Mouse (Mus musculus) lung, embryonic 16.5 days (tissue): ENCODE data around the gene Mcrip1. TPM values are rescaled to one million over a fixed set of nuclear protein-coding genes. Genes with fewer than 3 reads are reported as not detected.

Source experiments
- ATAC-seq: fragments of 200-750 bp; cut with Nextera tagmentation; 2 replicates; pipeline ENCODE4 v1.8.0; 2017; ENCODE audit warnings: low read depth, mild to moderate bottlenecking, moderate library complexity
- H3K27ac ChIP-seq: fragments of 300-500 bp; sonication (generic); 2 replicates; pipeline ENCODE4 v1.5.1; 2014; ENCODE audit warnings: mild to moderate bottlenecking, control low read depth, low read length
- H3K27me3 ChIP-seq: fragments of 300-500 bp; sonication (generic); 2 replicates; pipeline ENCODE4 v1.6.1; 2014; ENCODE audit warnings: low read depth, low read length, mixed read lengths; ENCODE audit not compliant: control insufficient read depth, insufficient read depth
- H3K36me3 ChIP-seq: fragments of 300-500 bp; sonication (generic); 2 replicates; pipeline ENCODE4 v1.6.1; 2014; ENCODE audit warnings: low read length; ENCODE audit not compliant: control insufficient read depth, insufficient read depth
- H3K4me1 ChIP-seq: fragments of 300-500 bp; sonication (generic); replicated peaks from 2 replicates; pipeline ENCODE4 v1.6.1; 2014; ENCODE audit warnings: low read length, mixed read lengths; ENCODE audit not compliant: control insufficient read depth, insufficient read depth
- H3K4me2 ChIP-seq: fragments of 300-500 bp; sonication (generic); 2 replicates; pipeline ENCODE4 v1.6.1; 2014; ENCODE audit warnings: low read depth, low read length, control low read depth
- H3K4me3 ChIP-seq: fragments of 300-500 bp; sonication (generic); 2 replicates; pipeline ENCODE4 v1.5.1; 2014; ENCODE audit warnings: mild to moderate bottlenecking, low read length, control low read depth
- H3K9ac ChIP-seq: fragments of 300-500 bp; sonication (generic); 2 replicates; pipeline ENCODE4 v1.6.1; 2014; ENCODE audit warnings: low read length, control low read depth
- H3K9me3 ChIP-seq: fragments of 300-500 bp; sonication (generic); 2 replicates; pipeline ENCODE4 v1.6.1; 2016; ENCODE audit warnings: low read length; ENCODE audit not compliant: control insufficient read depth
- WGBS: fragments of 180-500 bp; shearing (Covaris S2); extraction: QIAGEN DNeasy Blood & Tissue Kit; methylation state at CpG from one replicate; pipeline ENCODE4 v1.1.7; 2014; 5-methylcytosine and 5-hydroxymethylcytosine counted together
- polyA plus RNA-seq: library from polyadenylated mRNA; unstranded; fragments of >200 nt; fragmentation: Nextera tagmentation; extraction: Ambion mirVana; gene quantifications from 2 replicates; pipeline ENCODE4 v1.2.1, GENCODE M21; 2015

The Mcrip1 gene
- polyA plus RNA-seq, 1 experiment from 2014 or later: 184 TPM

- H3K4me2 ChIP-seq: peak overlapping the region; percentile 95
- peak overlapping the region; percentile 97 for H3K9ac ChIP-seq
- peaks cover 24% of the 10 kb centered on the region for H3K4me1 ChIP-seq
- H3K9me3 ChIP-seq: no peaks in the 10 kb centered on the region
- H3K27ac ChIP-seq: peak overlapping the region; percentile 96
- no peak for ATAC-seq
- H3K27me3 ChIP-seq: no peaks in the 10 kb centered on the region
- peaks cover 9% of the 10 kb centered on the region for H3K36me3 ChIP-seq
- WGBS: 11% methylated on average over 7 of the region's 7 CpGs
- H3K4me3 ChIP-seq: peak overlapping the region; percentile 93
Measured at GRCm38 (mm10) chr11:120548786-120549167, 750 bp downstream of the Mcrip1 start.

- 88% methylated on average over 3 of the region's 3 CpGs for WGBS
- Histone ChIP-seq H3K9ac (peak overlapping the region; percentile 97), H3K27ac (no peak overlapping the region), H3K4me1 (peaks cover 24% of the 10 kb centered on the region), H3K36me3 (peaks cover 13% of the 10 kb centered on the region), H3K4me2 (peak overlapping the region; percentile 95), H3K27me3 (no peaks in the 10 kb centered on the region), H3K4me3 (peak overlapping the region; percentile 93), H3K9me3 (no peaks in the 10 kb centered on the region)
- ATAC-seq: no peak
Measured at GRCm38 (mm10) chr11:120548214-120548613, 1.3 kb downstream of the Mcrip1 start.

GRCm38 (mm10) chr11:120547469-120547868 lies 2.1 kb downstream of the Mcrip1 start:
- Histone ChIP-seq H3K36me3 (peaks cover 20% of the 10 kb centered on the region), H3K4me1 (peaks cover 24% of the 10 kb centered on the region), H3K4me3 (no peak overlapping the region), H3K27ac (no peak overlapping the region), H3K9ac (no peak overlapping the region), H3K27me3 (no peaks in the 10 kb centered on the region), H3K4me2 (no peak overlapping the region), H3K9me3 (no peaks in the 10 kb centered on the region)
- ATAC-seq: no peak
- WGBS: 49% methylated on average over 2 of the region's 2 CpGs

- WGBS: 94% methylated on average over 3 of the region's 3 CpGs
- H3K27me3 ChIP-seq: no peaks in the 10 kb centered on the region
- H3K4me3 ChIP-seq: no peak overlapping the region
- H3K4me1 ChIP-seq: peaks cover 24% of the 10 kb centered on the region
- H3K36me3 ChIP-seq: peaks cover 22% of the 10 kb centered on the region
- no peak for ATAC-seq
- no peak overlapping the region for H3K27ac ChIP-seq
- no peak overlapping the region for H3K9ac ChIP-seq
- no peaks in the 10 kb centered on the region for H3K9me3 ChIP-seq
- H3K4me2 ChIP-seq: no peak overlapping the region
Measured at GRCm38 (mm10) chr11:120545964-120546363, 3.6 kb downstream of the Mcrip1 start.

- no peak for ATAC-seq
- Histone ChIP-seq H3K9ac (no peak overlapping the region), H3K4me1 (peaks cover 30% of the 10 kb centered on the region), H3K27me3 (no peaks in the 10 kb centered on the region), H3K36me3 (peaks cover 22% of the 10 kb centered on the region), H3K4me3 (no peak overlapping the region), H3K9me3 (no peaks in the 10 kb centered on the region), H3K4me2 (no peak overlapping the region), H3K27ac (no peak overlapping the region)
- 82% methylated on average over 6 of the region's 6 CpGs for WGBS
Measured at GRCm38 (mm10) chr11:120542376-120542775, 7.2 kb downstream of the Mcrip1 start.

GRCm38 (mm10) chr11:120541907-120542306 lies 7.6 kb downstream of the Mcrip1 start:
- H3K9me3 ChIP-seq: no peaks in the 10 kb centered on the region
- no peak overlapping the region for H3K9ac ChIP-seq
- WGBS: 38% methylated on average over 4 of the region's 4 CpGs
- peaks cover 22% of the 10 kb centered on the region for H3K36me3 ChIP-seq
- peaks cover 28% of the 10 kb centered on the region for H3K4me1 ChIP-seq
- no peaks in the 10 kb centered on the region for H3K27me3 ChIP-seq
- no peak overlapping the region for H3K4me3 ChIP-seq
- H3K27ac ChIP-seq: no peak overlapping the region
- ATAC-seq: no peak
- no peak overlapping the region for H3K4me2 ChIP-seq

- Histone ChIP-seq H3K9ac (peak overlapping the region; percentile 48; the same call in 1 of the 2 replicates), H3K27ac (peak overlapping the region; percentile 82), H3K4me2 (peak overlapping the region; percentile 17; the same call in 1 of the 2 replicates), H3K4me3 (no peak overlapping the region), H3K36me3 (peaks cover 17% of the 10 kb centered on the region), H3K27me3 (no peaks in the 10 kb centered on the region), H3K9me3 (no peaks in the 10 kb centered on the region), H3K4me1 (peaks cover 25% of the 10 kb centered on the region)
- 18% methylated on average over 10 of the region's 10 CpGs for WGBS
- peak; percentile 82 for ATAC-seq
Measured at GRCm38 (mm10) chr11:120539285-120540014, 10.1 kb downstream of the Mcrip1 start.

GRCm38 (mm10) chr11:120538955-120539284 lies 10.6 kb downstream of the Mcrip1 start:
- Histone ChIP-seq H3K9ac (peak overlapping the region; percentile 32), H3K27me3 (0 out of 2 replicates have a peak, but pooled peaks cover 2% of the 10 kb centered on the region), H3K36me3 (peaks cover 15% of the 10 kb centered on the region), H3K4me3 (no peak overlapping the region), H3K9me3 (no peaks in the 10 kb centered on the region), H3K4me1 (peaks cover 25% of the 10 kb centered on the region), H3K27ac (peak overlapping the region; percentile 76), H3K4me2 (no peak overlapping the region)
- WGBS: 30% methylated on average over 8 of the region's 8 CpGs
- ATAC-seq: no peak

- Histone ChIP-seq H3K4me1 (peaks cover 25% of the 10 kb centered on the region), H3K4me2 (no peak overlapping the region), H3K27me3 (0 out of 2 replicates have a peak, but pooled peaks cover 2% of the 10 kb centered on the region), H3K9me3 (no peaks in the 10 kb centered on the region), H3K36me3 (peaks cover 12% of the 10 kb centered on the region), H3K9ac (peak overlapping the region; percentile 32), H3K27ac (peak overlapping the region; percentile 76), H3K4me3 (no peak overlapping the region)
- 56% methylated on average over 3 of the region's 3 CpGs for WGBS
- no peak for ATAC-seq
Measured at GRCm38 (mm10) chr11:120538485-120538884, 11.0 kb downstream of the Mcrip1 start.
